Mouse (Mus musculus) stomach, postnatal 0 days (tissue): ENCODE results near the gene Tenm4. TPM values are rescaled to one million over a fixed set of nuclear protein-coding genes. Genes with fewer than 3 reads are reported as not detected.

Source experiments
- ATAC-seq: fragments of 200-750 bp; cut with Nextera tagmentation; 2 replicates; pipeline ENCODE4 v1.8.0; 2017; ENCODE audit not compliant: low FRiP score, low TSS enrichment
- DNase-seq: peaks from one replicate; pipeline ENCODE4 v3.0.0-alpha.2; 2016; ENCODE audit warnings: low spot score
- H3K27ac ChIP-seq: fragments of 300-500 bp; sonication (generic); replicated peaks from 2 replicates; pipeline ENCODE4 v1.5.1; 2014; ENCODE audit warnings: mild to moderate bottlenecking, control low read depth
- H3K27me3 ChIP-seq: fragments of 300-500 bp; sonication (generic); 2 replicates; pipeline ENCODE4 v1.6.1; 2014; ENCODE audit warnings: low read length; ENCODE audit not compliant: control insufficient read depth, insufficient read depth
- H3K36me3 ChIP-seq: fragments of 300-500 bp; sonication (generic); 2 replicates; pipeline ENCODE4 v1.6.1; 2014; ENCODE audit warnings: low read length, mixed read lengths; ENCODE audit not compliant: control insufficient read depth, insufficient read depth
- H3K4me1 ChIP-seq: fragments of 300-500 bp; sonication (generic); replicated peaks from 2 replicates; pipeline ENCODE4 v1.6.1; 2014; ENCODE audit warnings: antibody characterized with exemption; ENCODE audit not compliant: control insufficient read depth, insufficient read depth
- H3K4me2 ChIP-seq: fragments of 300-500 bp; sonication (generic); replicated peaks from 2 replicates; pipeline ENCODE4 v1.6.1; 2014; ENCODE audit warnings: low read depth, mild to moderate bottlenecking, control low read depth, moderate library complexity
- H3K4me3 ChIP-seq: fragments of 300-500 bp; sonication (generic); 2 replicates; pipeline ENCODE4 v1.5.1; 2014; ENCODE audit warnings: low read depth, low read length, control low read depth
- H3K9ac ChIP-seq: fragments of 300-500 bp; sonication (generic); 2 replicates; pipeline ENCODE4 v1.6.1; 2014; ENCODE audit warnings: mild to moderate bottlenecking, low read length, control low read depth, mixed read lengths
- H3K9me3 ChIP-seq: fragments of 300-500 bp; sonication (generic); 2 replicates; pipeline ENCODE4 v1.6.1; 2016; ENCODE audit warnings: low read length; ENCODE audit not compliant: control insufficient read depth
- CTCF ChIP-seq: IDR thresholded peaks from 2 replicates; pipeline ENCODE4 v1.5.1; 2016; ENCODE audit warnings: antibody characterized with exemption, low read depth, mild to moderate bottlenecking, moderate library complexity
- EP300 ChIP-seq: optimal IDR thresholded peaks from 2 replicates; pipeline ENCODE3; 2016; ENCODE audit warnings: antibody characterized with exemption
- WGBS: fragments of 180-500 bp; shearing (Covaris S2); extraction: QIAGEN DNeasy Blood & Tissue Kit; methylation state at CpG from one replicate; pipeline ENCODE4 v1.1.7; 2014; 5-methylcytosine and 5-hydroxymethylcytosine counted together
- polyA plus RNA-seq: library from polyadenylated mRNA; unstranded; fragments of >200 nt; fragmentation: Nextera tagmentation; extraction: Ambion mirVana; gene quantifications from 2 replicates; pipeline ENCODE4 v1.2.1, GENCODE M21; 2015

The Tenm4 gene
- polyA plus RNA-seq, 1 experiment from 2014 or later: 7.2 TPM

GRCm38 (mm10) chr7:96708968-96709367 is 537.9 kb downstream of the Tenm4 start:
- Histone ChIP-seq H3K4me1 (no peaks in the 10 kb centered on the region), H3K27me3 (no peaks in the 10 kb centered on the region), H3K36me3 (no peaks in the 10 kb centered on the region), H3K4me2 (no peak overlapping the region), H3K9me3 (no peaks in the 10 kb centered on the region), H3K9ac (no peak overlapping the region), H3K27ac (no peak overlapping the region; the same call in 1 of the 2 replicates), H3K4me3 (no peak overlapping the region)
- WGBS: 80% methylated on average over 8 of the region's 8 CpGs
- no peak for TF ChIP-seq CTCF
- TF ChIP-seq EP300: no peak
- DNase-seq: no peak
- ATAC-seq: no peak

DNA sequence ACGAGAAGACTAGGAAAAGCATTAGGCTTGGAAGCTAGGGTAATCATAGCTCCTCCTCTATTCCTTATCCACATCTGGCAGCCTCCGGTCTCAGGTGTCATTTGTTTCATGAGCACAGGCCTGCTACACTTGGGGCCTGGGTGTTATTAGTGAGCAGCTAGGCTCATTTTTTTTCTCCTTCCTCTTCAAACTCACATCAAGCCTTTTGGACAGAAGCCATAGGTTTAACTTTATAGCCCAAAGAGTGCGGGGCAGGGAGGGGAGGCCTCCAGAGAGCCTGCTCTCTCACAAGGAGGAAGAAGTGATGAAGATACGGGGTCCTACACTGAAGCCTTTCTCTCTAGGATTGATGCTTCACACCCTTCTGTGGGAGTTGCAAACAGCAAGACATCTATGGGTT is 538.8 kb downstream of the Tenm4 start:
- WGBS: 76% methylated on average over 4 of the region's 4 CpGs
- Histone ChIP-seq H3K27me3 (no peaks in the 10 kb centered on the region), H3K9me3 (no peaks in the 10 kb centered on the region), H3K4me1 (no peaks in the 10 kb centered on the region), H3K4me3 (no peak overlapping the region), H3K4me2 (no peak overlapping the region), H3K36me3 (no peaks in the 10 kb centered on the region), H3K27ac (peak overlapping the region; percentile 53; the same call in 1 of the 2 replicates), H3K9ac (no peak overlapping the region)
- TF ChIP-seq CTCF (no peak), EP300 (no peak)
- ATAC-seq (no peak), DNase-seq (no peak)

DNA sequence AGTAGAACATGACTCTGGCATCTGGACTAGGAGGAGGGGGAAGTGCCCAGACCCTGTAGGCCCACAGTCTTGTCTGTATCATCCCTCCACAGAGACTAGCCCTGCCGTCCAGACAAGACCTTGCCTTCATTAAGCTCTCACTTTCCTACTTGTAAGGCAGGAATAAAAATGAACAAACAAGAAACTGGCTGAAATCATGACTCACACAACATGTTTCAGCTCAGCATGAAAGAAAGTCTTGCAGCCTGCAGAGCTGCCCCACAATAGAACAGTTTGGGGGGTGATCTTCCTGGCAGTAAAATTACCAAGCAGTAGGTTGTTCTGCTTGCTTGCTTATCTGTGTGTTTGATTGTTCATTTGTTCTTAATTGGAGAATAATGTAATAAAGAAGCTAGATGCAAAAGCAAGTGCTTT is 539.6 kb downstream of the Tenm4 start:
- H3K9ac ChIP-seq: no peak overlapping the region
- H3K4me2 ChIP-seq: no peak overlapping the region
- no peaks in the 10 kb centered on the region for H3K36me3 ChIP-seq
- no peaks in the 10 kb centered on the region for H3K27me3 ChIP-seq
- TF ChIP-seq EP300 (no peak), CTCF (no peak)
- H3K4me3 ChIP-seq: no peak overlapping the region
- H3K9me3 ChIP-seq: no peaks in the 10 kb centered on the region
- no peaks in the 10 kb centered on the region for H3K4me1 ChIP-seq
- WGBS: 55% methylated on average over 1 of the region's 1 CpGs
- peak overlapping the region; percentile 53 for H3K27ac ChIP-seq
- no peak for DNase-seq
- no peak for ATAC-seq

DNA sequence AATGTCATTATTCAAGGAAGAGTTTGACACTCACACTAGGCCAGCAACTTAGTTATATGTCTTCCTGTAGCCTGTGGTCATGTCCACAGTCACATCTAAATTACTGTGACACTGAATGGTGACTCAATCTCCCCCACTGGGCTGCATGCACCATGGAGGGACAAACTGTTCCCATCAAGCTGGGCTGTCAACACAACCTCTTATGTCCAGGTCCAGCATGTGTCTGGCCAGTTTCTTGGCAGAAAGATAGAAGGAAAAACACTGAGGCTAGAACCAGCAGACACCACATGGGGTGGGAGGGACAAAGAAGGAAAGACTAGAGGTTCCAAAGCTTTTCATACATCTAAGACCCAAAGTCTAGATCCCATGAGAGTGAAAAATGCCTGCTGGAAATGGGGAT is 541.8 kb downstream of the Tenm4 start:
- no peak for ATAC-seq

DNA sequence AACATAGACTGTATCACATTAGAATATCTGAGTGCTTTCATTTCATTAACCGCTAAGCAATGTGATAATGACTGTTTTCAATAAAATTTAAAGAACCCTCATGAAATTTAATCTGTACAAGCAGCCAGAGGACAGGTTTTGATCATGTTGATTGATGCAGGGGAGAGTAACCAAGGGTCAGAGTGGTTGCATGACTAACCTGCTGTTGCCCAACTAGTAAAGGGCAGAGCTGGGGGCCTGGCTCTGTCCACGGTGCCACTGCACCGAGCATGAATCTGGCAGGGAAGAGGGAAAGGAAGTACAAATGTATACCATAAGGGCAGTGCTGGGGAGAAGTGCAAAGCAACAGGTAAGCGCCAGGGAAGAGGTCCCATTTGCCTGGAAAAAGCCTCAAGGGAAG is 545.9 kb downstream of the Tenm4 start:
- H3K9ac ChIP-seq: no peak overlapping the region
- WGBS: 85% methylated on average over 4 of the region's 4 CpGs

More for the DNA sequence above, 541.8 kb downstream of the Tenm4 start:
- Histone ChIP-seq H3K9me3 (no peaks in the 10 kb centered on the region), H3K4me3 (no peak overlapping the region), H3K36me3 (no peaks in the 10 kb centered on the region), H3K4me1 (no peaks in the 10 kb centered on the region), H3K9ac (no peak overlapping the region), H3K27me3 (no peaks in the 10 kb centered on the region), H3K4me2 (no peak overlapping the region), H3K27ac (no peak overlapping the region)
- no peak for TF ChIP-seq CTCF
- TF ChIP-seq EP300: no peak
- no peak for DNase-seq

DNA sequence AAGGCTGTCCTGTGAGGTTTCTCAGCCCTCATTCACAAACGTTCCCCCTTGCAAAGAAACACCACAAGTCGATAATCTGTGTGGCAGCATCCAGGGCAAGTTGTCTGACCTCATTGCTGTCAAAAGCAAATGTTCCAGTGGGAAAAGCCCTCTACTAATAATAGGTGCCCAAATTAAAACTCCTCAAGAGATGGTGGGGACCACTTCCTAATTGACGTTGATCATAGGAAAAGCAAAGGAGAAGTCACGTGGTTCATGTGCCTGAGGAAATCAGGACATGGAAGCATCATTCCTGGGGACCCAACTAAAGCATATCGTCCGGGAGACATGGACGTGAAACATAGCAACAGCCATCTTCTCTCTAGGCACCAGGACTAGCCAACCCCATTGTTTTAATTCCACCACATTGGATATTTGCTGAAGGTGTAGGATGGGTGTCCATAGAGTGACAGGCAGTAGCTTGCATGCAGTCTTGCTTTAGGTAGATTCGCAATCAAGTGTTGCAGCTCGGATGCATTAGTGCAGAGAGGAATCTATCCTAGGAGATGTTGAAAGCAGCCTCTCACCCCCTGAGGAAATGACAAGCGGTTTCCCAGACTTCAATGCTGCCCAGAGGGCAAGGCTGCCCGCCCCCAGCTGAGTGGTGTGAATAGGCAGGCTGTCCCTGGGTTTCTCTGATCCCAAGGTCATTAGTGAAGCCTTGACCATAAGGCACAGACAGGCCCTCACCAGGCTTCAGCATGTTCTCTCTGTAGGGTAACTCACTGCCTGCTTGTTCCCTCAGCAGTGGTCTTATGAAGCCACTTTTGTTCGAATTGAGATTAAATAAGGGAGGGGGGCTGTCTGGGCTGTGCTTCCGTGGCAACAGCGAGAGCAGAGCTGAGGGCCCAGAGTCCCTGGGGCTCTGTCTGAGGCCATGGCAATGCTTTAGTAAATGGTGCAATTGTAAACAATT is 547.4 kb downstream of the Tenm4 start:
- H3K9ac ChIP-seq: no peak overlapping the region
- ATAC-seq: no peak
- WGBS: 64% methylated on average over 14 of the region's 14 CpGs
- H3K27me3 ChIP-seq: no peaks in the 10 kb centered on the region
- no peak overlapping the region for H3K4me2 ChIP-seq
- no peaks in the 10 kb centered on the region for H3K36me3 ChIP-seq
- no peak overlapping the region for H3K27ac ChIP-seq
- H3K9me3 ChIP-seq: no peaks in the 10 kb centered on the region
- H3K4me3 ChIP-seq: no peak overlapping the region
- H3K4me1 ChIP-seq: no peaks in the 10 kb centered on the region
- TF ChIP-seq EP300 (no peak), CTCF (no peak)
- DNase-seq: no peak

More for the DNA sequence above, 545.9 kb downstream of the Tenm4 start:
- H3K9me3 ChIP-seq: no peaks in the 10 kb centered on the region
- H3K27me3 ChIP-seq: no peaks in the 10 kb centered on the region
- H3K4me2 ChIP-seq: no peak overlapping the region
- H3K4me1 ChIP-seq: no peaks in the 10 kb centered on the region
- ATAC-seq (no peak), DNase-seq (no peak)
- no peaks in the 10 kb centered on the region for H3K36me3 ChIP-seq
- TF ChIP-seq CTCF (no peak), EP300 (no peak)
- no peak overlapping the region for H3K4me3 ChIP-seq
- no peak overlapping the region for H3K27ac ChIP-seq
